Mouse (Mus musculus) forebrain, embryonic 13.5 days (tissue): ENCODE measurements at regions not wholly inside any gene's neighbourhood (a gene's known extent, or its start where the extent isn't known, plus 50 kb on each side); places are given as distances from the start of the nearest gene placed in this dataset.

ENCODE experiments used
- ATAC-seq: fragments of 200-750 bp; cut with Nextera tagmentation; 2 replicates; pipeline ENCODE4 v1.8.0; 2017
- H3K27ac ChIP-seq: fragments of 300-500 bp; sonication (generic); 2 replicates; pipeline ENCODE4 v1.5.1; 2015; ENCODE audit warnings: inconsistent platforms, mild to moderate bottlenecking, moderate library complexity
- H3K27me3 ChIP-seq: fragments of 300-500 bp; sonication (generic); 2 replicates; pipeline ENCODE4 v1.6.1; 2015; ENCODE audit warnings: mild to moderate bottlenecking, inconsistent platforms
- H3K36me3 ChIP-seq: fragments of 300-500 bp; sonication (generic); 2 replicates; pipeline ENCODE4 v1.6.1; 2015; ENCODE audit warnings: mild to moderate bottlenecking, inconsistent platforms; ENCODE audit not compliant: poor library complexity, severe bottlenecking
- H3K4me1 ChIP-seq: fragments of 300-500 bp; sonication (generic); 2 replicates; pipeline ENCODE4 v1.6.1; 2015; ENCODE audit warnings: inconsistent platforms
- H3K4me2 ChIP-seq: fragments of 300-500 bp; sonication (generic); 2 replicates; pipeline ENCODE4 v1.6.1; 2015; ENCODE audit warnings: inconsistent platforms, mild to moderate bottlenecking, moderate library complexity
- H3K4me3 ChIP-seq: fragments of 300-500 bp; sonication (generic); 2 replicates; pipeline ENCODE4 v1.5.1; 2015; ENCODE audit warnings: mild to moderate bottlenecking, inconsistent platforms
- H3K9ac ChIP-seq: fragments of 300-500 bp; sonication (generic); 2 replicates; pipeline ENCODE4 v1.6.1; 2015; ENCODE audit warnings: mild to moderate bottlenecking, inconsistent platforms
- H3K9me3 ChIP-seq: fragments of 300-500 bp; sonication (generic); replicated peaks from 2 replicates; pipeline ENCODE4 v1.6.1; 2016; ENCODE audit warnings: inconsistent platforms
- WGBS: fragments of 180-500 bp; shearing (Covaris S2); methylation state at CpG from one replicate; pipeline ENCODE4 v1.1.7; 2015; 5-methylcytosine and 5-hydroxymethylcytosine counted together

- Histone ChIP-seq H3K9me3 (no peaks in the 10 kb centered on the region), H3K27ac (no peak overlapping the region), H3K4me2 (no peak overlapping the region), H3K9ac (no peak overlapping the region), H3K4me3 (no peak overlapping the region), H3K36me3 (no peaks in the 10 kb centered on the region), H3K27me3 (no peaks in the 10 kb centered on the region), H3K4me1 (no peaks in the 10 kb centered on the region)
- ATAC-seq, result no peak
- WGBS, result 75% methylated on average over 3 of the region's 3 CpGs
Measured at GRCm38 (mm10) chr7:136710653-136711052, 183.8 kb upstream of the Mgmt start.

- Histone ChIP-seq H3K9me3 (no peaks in the 10 kb centered on the region), H3K27ac (no peak overlapping the region), H3K4me3 (no peak overlapping the region), H3K9ac (no peak overlapping the region), H3K27me3 (no peaks in the 10 kb centered on the region), H3K4me2 (no peak overlapping the region), H3K36me3 (no peaks in the 10 kb centered on the region), H3K4me1 (no peaks in the 10 kb centered on the region)
- WGBS, result 80% methylated on average over 16 of the region's 16 CpGs
- no peak for ATAC-seq
Measured at GRCm38 (mm10) chr7:136712962-136713640, 181.3 kb upstream of the Mgmt start.

- Histone ChIP-seq H3K27ac (no peak overlapping the region), H3K4me3 (no peak overlapping the region), H3K4me1 (peaks cover 3% of the 10 kb centered on the region), H3K36me3 (no peaks in the 10 kb centered on the region), H3K27me3 (no peaks in the 10 kb centered on the region), H3K9me3 (no peaks in the 10 kb centered on the region), H3K9ac (no peak overlapping the region), H3K4me2 (no peak overlapping the region)
- ATAC-seq, result no peak
- 88% methylated on average over 1 of the region's 1 CpGs for WGBS
Measured at GRCm38 (mm10) chr7:136727628-136728402, 166.6 kb upstream of the Mgmt start.

- ATAC-seq, result no peak
- H3K4me1 ChIP-seq, result 0 out of 2 replicates have a peak, but pooled peaks cover 5% of the 10 kb centered on the region
- H3K4me3 ChIP-seq, result no peak overlapping the region
- no peak overlapping the region for H3K9ac ChIP-seq
- WGBS, result 98% methylated on average over 2 of the region's 2 CpGs
- H3K27ac ChIP-seq, result no peak overlapping the region
- no peak overlapping the region for H3K4me2 ChIP-seq
- H3K27me3 ChIP-seq, result no peaks in the 10 kb centered on the region
- no peaks in the 10 kb centered on the region; the same call in 1 of the 2 replicates for H3K9me3 ChIP-seq
- no peaks in the 10 kb centered on the region for H3K36me3 ChIP-seq
Measured at GRCm38 (mm10) chr7:136742171-136742570, 152.2 kb upstream of the Mgmt start.

GRCm38 (mm10) chr7:136745412-136745811 is 149.0 kb upstream of the Mgmt start:
- Histone ChIP-seq H3K4me3 (no peak overlapping the region), H3K4me1 (no peaks in the 10 kb centered on the region), H3K9ac (no peak overlapping the region), H3K27me3 (no peaks in the 10 kb centered on the region), H3K27ac (no peak overlapping the region), H3K36me3 (no peaks in the 10 kb centered on the region), H3K4me2 (no peak overlapping the region), H3K9me3 (no peaks in the 10 kb centered on the region; the same call in 1 of the 2 replicates)
- no peak for ATAC-seq
- 88% methylated on average over 8 of the region's 8 CpGs for WGBS

- no peaks in the 10 kb centered on the region for H3K36me3 ChIP-seq
- ATAC-seq, result no peak
- no peaks in the 10 kb centered on the region for H3K4me1 ChIP-seq
- 86% methylated on average over 4 of the region's 4 CpGs for WGBS
- H3K27ac ChIP-seq, result no peak overlapping the region
- H3K9me3 ChIP-seq, result no peaks in the 10 kb centered on the region
- peaks cover 4% of the 10 kb centered on the region; the same call in 1 of the 2 replicates for H3K27me3 ChIP-seq
- H3K4me2 ChIP-seq, result no peak overlapping the region
- H3K4me3 ChIP-seq, result no peak overlapping the region
- H3K9ac ChIP-seq, result no peak overlapping the region
Measured at GRCm38 (mm10) chr7:136751477-136751876, 142.9 kb upstream of the Mgmt start.

GRCm38 (mm10) chr7:136754821-136755220 is 139.6 kb upstream of the Mgmt start:
- H3K4me1 ChIP-seq, result 0 out of 2 replicates have a peak, but pooled peaks cover 10% of the 10 kb centered on the region
- peak; percentile 21; the same call in 1 of the 2 replicates for ATAC-seq
- no peak overlapping the region for H3K27ac ChIP-seq
- 71% methylated on average over 6 of the region's 6 CpGs for WGBS
- H3K9ac ChIP-seq, result no peak overlapping the region
- H3K9me3 ChIP-seq, result no peaks in the 10 kb centered on the region
- H3K27me3 ChIP-seq, result peaks cover 4% of the 10 kb centered on the region; the same call in 1 of the 2 replicates
- no peaks in the 10 kb centered on the region for H3K36me3 ChIP-seq
- H3K4me2 ChIP-seq, result no peak overlapping the region
- H3K4me3 ChIP-seq, result no peak overlapping the region

GRCm38 (mm10) chr7:136765026-136765425 is 129.4 kb upstream of the Mgmt start:
- 52% methylated on average over 7 of the region's 7 CpGs for WGBS

GRCm38 (mm10) chr7:136767231-136767630 is 127.2 kb upstream of the Mgmt start:
- no peaks in the 10 kb centered on the region for H3K4me1 ChIP-seq
- no peak overlapping the region for H3K4me2 ChIP-seq
- H3K9me3 ChIP-seq, result no peaks in the 10 kb centered on the region
- H3K4me3 ChIP-seq, result no peak overlapping the region
- H3K27ac ChIP-seq, result no peak overlapping the region
- ATAC-seq, result no peak
- no peak overlapping the region for H3K9ac ChIP-seq
- H3K27me3 ChIP-seq, result no peaks in the 10 kb centered on the region; the same call in 1 of the 2 replicates
- H3K36me3 ChIP-seq, result no peaks in the 10 kb centered on the region
- 66% methylated on average over 9 of the region's 9 CpGs for WGBS

More at GRCm38 (mm10) chr7:136765026-136765425, 129.4 kb upstream of the Mgmt start:
- H3K4me1 ChIP-seq, result no peaks in the 10 kb centered on the region
- no peaks in the 10 kb centered on the region; the same call in 1 of the 2 replicates for H3K27me3 ChIP-seq
- ATAC-seq, result no peak
- H3K36me3 ChIP-seq, result no peaks in the 10 kb centered on the region
- H3K27ac ChIP-seq, result no peak overlapping the region
- no peak overlapping the region for H3K9ac ChIP-seq
- H3K9me3 ChIP-seq, result no peaks in the 10 kb centered on the region
- H3K4me2 ChIP-seq, result no peak overlapping the region
- no peak overlapping the region for H3K4me3 ChIP-seq

- H3K4me1 ChIP-seq, result peaks cover 12% of the 10 kb centered on the region; the same call in 1 of the 2 replicates
- H3K27me3 ChIP-seq, result peaks cover 6% of the 10 kb centered on the region; the same call in 1 of the 2 replicates
- no peak overlapping the region for H3K27ac ChIP-seq
- no peak overlapping the region for H3K4me2 ChIP-seq
- H3K4me3 ChIP-seq, result no peak overlapping the region
- no peaks in the 10 kb centered on the region for H3K36me3 ChIP-seq
- WGBS, result 91% methylated on average over 11 of the region's 11 CpGs
- ATAC-seq, result no peak
- no peaks in the 10 kb centered on the region for H3K9me3 ChIP-seq
- H3K9ac ChIP-seq, result no peak overlapping the region
Measured at GRCm38 (mm10) chr7:136780708-136781107, 113.7 kb upstream of the Mgmt start.

GRCm38 (mm10) chr7:136791162-136791561 is 103.3 kb upstream of the Mgmt start:
- H3K4me3 ChIP-seq, result no peak overlapping the region
- no peak overlapping the region for H3K9ac ChIP-seq
- H3K9me3 ChIP-seq, result no peaks in the 10 kb centered on the region
- H3K27me3 ChIP-seq, result no peaks in the 10 kb centered on the region
- 84% methylated on average over 2 of the region's 2 CpGs for WGBS
- H3K27ac ChIP-seq, result no peak overlapping the region
- no peaks in the 10 kb centered on the region for H3K36me3 ChIP-seq
- 0 out of 2 replicates have a peak, but pooled peaks cover 9% of the 10 kb centered on the region for H3K4me1 ChIP-seq
- ATAC-seq, result no peak
- H3K4me2 ChIP-seq, result no peak overlapping the region

GRCm38 (mm10) chr7:136792131-136792530 is 102.3 kb upstream of the Mgmt start:
- H3K27me3 ChIP-seq, result no peaks in the 10 kb centered on the region
- H3K9me3 ChIP-seq, result no peaks in the 10 kb centered on the region
- no peaks in the 10 kb centered on the region for H3K36me3 ChIP-seq
- H3K4me3 ChIP-seq, result no peak overlapping the region
- H3K4me2 ChIP-seq, result no peak overlapping the region
- ATAC-seq, result no peak
- 0 out of 2 replicates have a peak, but pooled peaks cover 9% of the 10 kb centered on the region for H3K4me1 ChIP-seq
- H3K27ac ChIP-seq, result no peak overlapping the region
- H3K9ac ChIP-seq, result no peak overlapping the region
- 72% methylated on average over 5 of the region's 5 CpGs for WGBS
